ENCODE assay signal across 8 mouse cellular contexts in genomic region chr6:4749091-4749490, GRCm38 (mm10). TPM values are rescaled to one million over a fixed set of nuclear protein-coding genes. Genes with fewer than 3 reads are reported as not detected.
DNase-seq lines count a peak whose midpoint lies in the region; ATAC-seq lines count a peak whose summit lies in the region.

No protein-coding gene starts in this region.

- peaks cover 31% of the 10 kb centered on the region for H3K9me3 ChIP-seq in heart, embryonic 12.5 days (replicated peaks)
- peaks cover 13% of the 10 kb centered on the region for H3K9me3 ChIP-seq in kidney, embryonic 15.5 days (replicated peaks)
- H3K9me3 ChIP-seq in limb, embryonic 13.5 days = peaks cover 35% of the 10 kb centered on the region
- H3K9me3 ChIP-seq in midbrain, embryonic 14.5 days (ENCODE audit: control insufficient read depth, low read length) = peaks cover 19% of the 10 kb centered on the region

- no peak overlapping the region for H3K27ac ChIP-seq in heart, embryonic 12.5 days (ENCODE audit: poor library complexity, severe bottlenecking)
- H3K27ac ChIP-seq in kidney, embryonic 15.5 days = no peak overlapping the region
- no peak overlapping the region for H3K27ac ChIP-seq in limb, embryonic 13.5 days
- no peak overlapping the region for H3K27ac ChIP-seq in midbrain, embryonic 14.5 days (replicated peaks; ENCODE audit: low read depth, low read length)

- no peaks in the 10 kb centered on the region for H3K4me1 ChIP-seq in heart, embryonic 12.5 days (replicated peaks)
- H3K4me1 ChIP-seq in kidney, embryonic 15.5 days = no peaks in the 10 kb centered on the region
- H3K4me1 ChIP-seq in limb, embryonic 13.5 days = 0 out of 2 replicates have a peak, but pooled peaks cover 5% of the 10 kb centered on the region
- no peaks in the 10 kb centered on the region for H3K4me1 ChIP-seq in midbrain, embryonic 14.5 days (ENCODE audit: control insufficient read depth, insufficient read depth, low read length)

- DNase-seq in c-Kit-positive CD71-positive TER-119-negative erythroid progenitor cells, embryonic 14.5 days (ENCODE audit: low read depth) = peak; percentile 77
- peak; percentile 78 for DNase-seq in fibroblast of lung, adult 2 months (ENCODE audit: low read depth)
- DNase-seq in midbrain, embryonic 14.5 days = peak; percentile 95
- peak; percentile 95 for DNase-seq in skeletal muscle tissue, adult 2 months (ENCODE audit: low read depth, low spot score)
- DNase-seq in yolk sac, embryonic 10.5 days (ENCODE audit: low spot score) = peak; percentile 94

- peak; percentile 95 for ATAC-seq in heart, embryonic 12.5 days (ENCODE audit: insufficient number of reproducible peaks, low FRiP score)
- peak; percentile 95 for ATAC-seq in kidney, embryonic 15.5 days (replicated peaks; ENCODE audit: low FRiP score)
- peak; percentile 91 for ATAC-seq in limb, embryonic 13.5 days (ENCODE audit: low FRiP score, low read depth)
- peak; percentile 92 for ATAC-seq in midbrain, embryonic 14.5 days (ENCODE audit: low FRiP score, low TSS enrichment)

- peaks cover 3% of the 10 kb centered on the region; the same call in 1 of the 2 replicates for H3K36me3 ChIP-seq in heart, embryonic 12.5 days
- no peaks in the 10 kb centered on the region for H3K36me3 ChIP-seq in kidney, embryonic 15.5 days
- H3K36me3 ChIP-seq in limb, embryonic 13.5 days = peaks cover 1% of the 10 kb centered on the region; the same call in 1 of the 2 replicates
- H3K36me3 ChIP-seq in midbrain, embryonic 14.5 days (ENCODE audit: control insufficient read depth, insufficient read depth, low read length) = no peaks in the 10 kb centered on the region

- WGBS in heart, embryonic 12.5 days = 30% methylated on average over 22 of the region's 22 CpGs
- WGBS in kidney, embryonic 15.5 days = 55% methylated on average over 22 of the region's 22 CpGs
- 53% methylated on average over 19 of the region's 22 CpGs for WGBS in limb, embryonic 13.5 days
- 62% methylated on average over 22 of the region's 22 CpGs for WGBS in midbrain, embryonic 14.5 days

- H3K4me3 ChIP-seq in heart, embryonic 12.5 days = peak overlapping the region; percentile 56
- H3K4me3 ChIP-seq in kidney, embryonic 15.5 days (replicated peaks) = peak overlapping the region; percentile 49
- H3K4me3 ChIP-seq in limb, embryonic 13.5 days = peak overlapping the region; percentile 53
- H3K4me3 ChIP-seq in midbrain, embryonic 14.5 days (replicated peaks; ENCODE audit: low read depth, low read length) = peak overlapping the region; percentile 53

- H3K9ac ChIP-seq in heart, embryonic 12.5 days = peak overlapping the region; percentile 47; the same call in 1 of the 2 replicates
- H3K9ac ChIP-seq in kidney, embryonic 15.5 days = no peak overlapping the region
- H3K9ac ChIP-seq in limb, embryonic 13.5 days = no peak overlapping the region
- H3K9ac ChIP-seq in midbrain, embryonic 14.5 days (replicated peaks; ENCODE audit: low read length) = no peak overlapping the region

- no peaks in the 10 kb centered on the region for H3K27me3 ChIP-seq in heart, embryonic 12.5 days (replicated peaks)
- H3K27me3 ChIP-seq in kidney, embryonic 15.5 days = no peaks in the 10 kb centered on the region
- no peaks in the 10 kb centered on the region for H3K27me3 ChIP-seq in limb, embryonic 13.5 days
- no peaks in the 10 kb centered on the region for H3K27me3 ChIP-seq in midbrain, embryonic 14.5 days (ENCODE audit: control insufficient read depth, insufficient read depth, low read length)

- peak overlapping the region; percentile 63 for H3K4me2 ChIP-seq in heart, embryonic 12.5 days
- H3K4me2 ChIP-seq in kidney, embryonic 15.5 days = peak overlapping the region; percentile 65
- peak overlapping the region; percentile 66 for H3K4me2 ChIP-seq in limb, embryonic 13.5 days (replicated peaks)
- H3K4me2 ChIP-seq in midbrain, embryonic 14.5 days (ENCODE audit: low read length) = peak overlapping the region; percentile 65

RNA-seq across cellular contexts. Expression of gene Peg10, which starts 2.0 kb away (rescaled TPM):
- polyA plus RNA-seq in heart, embryonic 12.5 days (2016; fragmentation: Nextera tagmentation; extraction: Ambion mirVana) = 4.1 and 4.2 TPM in 2 replicates
- polyA plus RNA-seq in kidney, embryonic 15.5 days (2015; fragmentation: Nextera tagmentation; extraction: Ambion mirVana) = 4.1 and 4.4 TPM in 2 replicates
- 11.4 and 11.8 TPM in 2 replicates for polyA plus RNA-seq in limb, embryonic 13.5 days (2015; fragmentation: Nextera tagmentation; extraction: Ambion mirVana)
- 9.0 and 13.8 TPM in 2 replicates for polyA plus RNA-seq in midbrain, embryonic 14.5 days (2014; fragmentation: Nextera tagmentation; extraction: Ambion mirVana)

RNA-seq across cellular contexts. Expression of gene Sgce, which starts 2.1 kb away (rescaled TPM):
- polyA plus RNA-seq in heart, embryonic 12.5 days (2016; fragmentation: Nextera tagmentation; extraction: Ambion mirVana) = 60.6 and 62.2 TPM in 2 replicates
- polyA plus RNA-seq in kidney, embryonic 15.5 days (2015; fragmentation: Nextera tagmentation; extraction: Ambion mirVana) = 46.8 and 48.7 TPM in 2 replicates
- polyA plus RNA-seq in limb, embryonic 13.5 days (2015; fragmentation: Nextera tagmentation; extraction: Ambion mirVana) = 77.7 and 78.6 TPM in 2 replicates
- 47.3 and 51.0 TPM in 2 replicates for polyA plus RNA-seq in midbrain, embryonic 14.5 days (2014; fragmentation: Nextera tagmentation; extraction: Ambion mirVana)
